Mouse (Mus musculus) limb, embryonic 15.5 days (tissue): ENCODE results near the gene Per1. TPM values are rescaled to one million over a fixed set of nuclear protein-coding genes. Genes with fewer than 3 reads are reported as not detected.
A peak's percentile ranks its signal among the peaks of the same experiment; 100 is the strongest.
"Not testable (repeated sequence)": the region's sequence is repeated elsewhere in the genome, so short reads cannot be mapped to it uniquely, and the experiment has no call there.

Source experiments
- ATAC-seq: fragments of 200-750 bp; cut with Nextera tagmentation; 2 replicates; pipeline ENCODE4 v1.8.0; 2017; ENCODE audit warnings: low read depth, moderate TSS enrichment; ENCODE audit not compliant: insufficient number of reproducible peaks, low FRiP score, low TSS enrichment
- H3K27ac ChIP-seq: fragments of 300-500 bp; sonication (generic); 2 replicates; pipeline ENCODE4 v1.5.1; 2015; ENCODE audit warnings: moderate library complexity, mild to moderate bottlenecking, inconsistent platforms
- H3K27me3 ChIP-seq: fragments of 300-500 bp; sonication (generic); 2 replicates; pipeline ENCODE4 v1.6.1; 2015; ENCODE audit warnings: inconsistent platforms
- H3K36me3 ChIP-seq: fragments of 300-500 bp; sonication (generic); 2 replicates; pipeline ENCODE4 v1.6.1; 2015; ENCODE audit warnings: inconsistent platforms
- H3K4me1 ChIP-seq: fragments of 300-500 bp; sonication (generic); 2 replicates; pipeline ENCODE4 v1.6.1; 2015; ENCODE audit warnings: inconsistent platforms
- H3K4me2 ChIP-seq: fragments of 300-500 bp; sonication (generic); 2 replicates; pipeline ENCODE4 v1.6.1; 2015; ENCODE audit warnings: mild to moderate bottlenecking, inconsistent platforms
- H3K4me3 ChIP-seq: fragments of 300-500 bp; sonication (generic); 2 replicates; pipeline ENCODE4 v1.5.1; 2015; ENCODE audit warnings: mild to moderate bottlenecking, inconsistent platforms
- H3K9ac ChIP-seq: fragments of 300-500 bp; sonication (generic); 2 replicates; pipeline ENCODE4 v1.6.1; 2015; ENCODE audit warnings: inconsistent platforms
- H3K9me3 ChIP-seq: fragments of 300-500 bp; sonication (generic); 2 replicates; pipeline ENCODE4 v1.6.1; 2016; ENCODE audit warnings: inconsistent platforms
- WGBS: fragments of 180-500 bp; shearing (Covaris S2); methylation state at CpG from one replicate; pipeline ENCODE4 v1.1.7; 2015; 5-methylcytosine and 5-hydroxymethylcytosine counted together
- polyA plus RNA-seq: library from polyadenylated mRNA; unstranded; fragments of >200 nt; fragmentation: Nextera tagmentation; extraction: Ambion mirVana; gene quantifications from 2 replicates; pipeline ENCODE4 v1.2.1, GENCODE M21; 2015

Gene Per1
- polyA plus RNA-seq, 1 experiment from 2014 or later, result 24.3 TPM

GRCm38 (mm10) chr11:69088103-69088855, 6.7 kb upstream of the Per1 start, which contains the start of gene Vamp2:
Vamp2 (plus strand) TSS chr11:69088490.
- 1% methylated on average over 60 of the region's 67 CpGs for WGBS
- Histone ChIP-seq H3K36me3 (peaks cover 28% of the 10 kb centered on the region), H3K4me2 (peak within 1 kb of the TSS; percentile 84), H3K9me3 (no peaks in the 10 kb centered on the region), H3K27me3 (no peaks in the 10 kb centered on the region), H3K4me3 (peak within 1 kb of the TSS; percentile 72), H3K9ac (peak within 1 kb of the TSS; percentile 95), H3K4me1 (peaks cover 40% of the 10 kb centered on the region), H3K27ac (peak within 1 kb of the TSS; percentile 91)
- ATAC-seq, result peak; percentile 79

GRCm38 (mm10) chr11:69088856-69089615, 6.0 kb upstream of the Per1 start:
- H3K36me3 ChIP-seq, result peaks cover 28% of the 10 kb centered on the region
- ATAC-seq, result no peak
- H3K4me3 ChIP-seq, result peak overlapping the region; percentile 72
- whole genome bisulfite sequencing, result 10% methylated on average over 25 of the region's 25 CpGs
- peak overlapping the region; percentile 95 for H3K9ac ChIP-seq
- H3K9me3 ChIP-seq, result no peaks in the 10 kb centered on the region
- peaks cover 42% of the 10 kb centered on the region for H3K4me1 ChIP-seq
- no peaks in the 10 kb centered on the region for H3K27me3 ChIP-seq
- peak overlapping the region; percentile 91 for H3K27ac ChIP-seq
- peak overlapping the region; percentile 84 for H3K4me2 ChIP-seq

DNA sequence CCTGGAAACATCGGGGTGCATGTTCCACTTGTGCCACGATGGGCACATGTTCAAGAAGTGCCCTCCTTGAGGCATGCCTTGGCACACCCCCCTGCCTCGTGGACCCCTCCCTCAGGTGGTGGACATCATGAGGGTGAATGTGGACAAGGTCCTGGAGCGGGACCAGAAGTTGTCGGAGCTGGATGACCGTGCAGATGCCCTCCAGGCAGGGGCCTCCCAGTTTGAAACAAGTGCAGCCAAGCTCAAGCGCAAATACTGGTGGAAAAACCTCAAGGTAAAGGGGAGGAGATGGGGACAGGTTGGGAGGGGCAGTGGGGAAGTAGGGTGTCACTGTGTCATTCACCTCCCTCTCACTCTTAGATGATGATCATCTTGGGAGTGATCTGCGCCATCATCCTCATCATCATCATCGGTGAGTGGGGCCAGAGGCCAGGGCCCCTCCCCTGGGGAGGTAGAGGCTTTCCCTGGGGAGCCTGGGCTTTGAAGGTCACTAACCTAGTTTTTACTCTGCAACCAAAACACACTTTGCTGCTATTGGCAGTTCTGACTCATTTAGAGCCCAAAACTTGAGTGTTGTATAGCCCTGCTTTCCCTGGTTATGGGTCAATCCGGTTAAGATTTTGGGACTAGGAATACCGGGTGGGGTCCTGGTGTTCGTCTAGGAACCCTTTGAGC, 5.3 kb upstream of the Per1 start:
- no peaks in the 10 kb centered on the region for H3K9me3 ChIP-seq
- H3K27ac ChIP-seq, result peak overlapping the region; percentile 30
- H3K36me3 ChIP-seq, result peaks cover 28% of the 10 kb centered on the region
- no peak for ATAC-seq
- peaks cover 48% of the 10 kb centered on the region for H3K4me1 ChIP-seq
- WGBS, result 82% methylated on average over 12 of the region's 12 CpGs
- H3K4me3 ChIP-seq, result peak overlapping the region; percentile 72
- peak overlapping the region; percentile 95 for H3K9ac ChIP-seq
- no peaks in the 10 kb centered on the region for H3K27me3 ChIP-seq
- H3K4me2 ChIP-seq, result peak overlapping the region; percentile 84

DNA sequence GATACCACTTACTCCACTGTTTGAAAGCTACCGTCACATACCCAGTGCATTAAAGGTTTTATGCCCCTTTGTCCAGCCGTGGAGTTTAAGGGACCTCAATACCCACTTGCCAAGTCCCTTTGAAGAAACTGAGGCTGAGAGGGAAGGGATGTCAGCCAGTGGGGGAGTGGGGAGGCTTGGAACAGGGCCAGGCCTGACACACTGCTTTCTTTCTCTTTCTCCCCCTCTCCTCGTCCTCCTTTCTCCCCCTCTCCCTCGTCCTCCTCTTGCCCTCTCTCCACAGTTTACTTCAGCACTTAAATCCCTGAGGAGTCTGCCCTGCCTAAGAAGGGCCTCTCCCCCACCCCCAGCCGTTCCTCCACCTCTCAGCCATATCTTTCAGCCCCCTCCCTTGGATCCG, 4.7 kb upstream of the Per1 start:
- Histone ChIP-seq H3K9me3 (no peaks in the 10 kb centered on the region), H3K27me3 (no peaks in the 10 kb centered on the region), H3K36me3 (peaks cover 28% of the 10 kb centered on the region), H3K9ac (no peak overlapping the region), H3K4me3 (peak overlapping the region; percentile 72; the same call in 1 of the 2 replicates), H3K4me1 (peaks cover 48% of the 10 kb centered on the region), H3K4me2 (peak overlapping the region; percentile 84; the same call in 1 of the 2 replicates), H3K27ac (0 out of 2 replicates have a peak overlapping the region, but pooled peaks have one; percentile 27)
- WGBS, result 54% methylated on average over 6 of the region's 6 CpGs
- no peak for ATAC-seq

DNA sequence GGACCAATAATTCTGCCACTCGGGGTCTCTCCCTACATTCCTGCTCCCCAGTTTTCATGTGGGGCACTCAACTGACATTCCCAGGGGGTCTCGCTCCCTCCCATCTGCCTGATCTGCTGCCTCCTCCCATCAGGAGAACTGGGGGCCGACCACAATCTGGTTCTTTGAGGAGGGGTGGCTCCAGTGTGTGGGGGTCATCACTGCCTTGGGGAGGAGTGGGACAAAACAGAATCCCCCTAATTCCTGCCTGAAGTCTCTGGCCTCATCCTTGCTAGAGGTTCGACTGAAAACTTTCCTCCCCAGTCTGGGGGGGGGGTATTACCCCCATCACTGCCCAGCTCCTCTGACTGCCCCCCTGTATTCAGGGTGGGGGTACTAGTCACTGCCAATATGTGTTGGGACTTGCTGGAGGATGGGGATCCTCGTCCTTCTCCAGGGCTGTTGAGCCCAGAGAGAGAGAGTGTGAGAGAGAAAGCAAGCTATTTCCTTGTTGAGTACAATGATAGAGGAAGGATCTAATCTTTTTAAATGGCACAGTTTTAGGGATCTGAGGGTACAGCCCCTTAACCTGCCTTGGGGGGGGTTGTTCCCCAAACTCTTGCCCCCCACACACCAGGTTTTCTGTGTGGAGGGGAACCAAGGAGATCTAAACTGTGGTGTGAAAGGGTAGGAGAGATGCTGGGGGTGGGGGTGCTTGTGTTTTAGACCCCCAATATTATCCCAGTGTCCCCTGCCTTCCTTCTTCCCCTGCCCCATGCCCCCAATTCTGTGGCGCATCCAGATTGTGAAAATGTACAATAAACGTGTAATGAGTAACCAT, 3.2 kb upstream of the Per1 start:
- 62% methylated on average over 7 of the region's 7 CpGs for WGBS
- Histone ChIP-seq H3K4me2 (no peak overlapping the region), H3K4me1 (peaks cover 54% of the 10 kb centered on the region), H3K9me3 (no peaks in the 10 kb centered on the region), H3K4me3 (no peak overlapping the region), H3K36me3 (peaks cover 28% of the 10 kb centered on the region), H3K27me3 (no peaks in the 10 kb centered on the region), H3K27ac (peak overlapping the region; percentile 29; the same call in 1 of the 2 replicates), H3K9ac (no peak overlapping the region)
- ATAC-seq, result no peak

- H3K4me2 ChIP-seq, result no peak overlapping the region
- WGBS, result 4% methylated on average over 3 of the region's 3 CpGs
Measured at GRCm38 (mm10) chr11:69092386-69092751, 2.6 kb upstream of the Per1 start.

GRCm38 (mm10) chr11:69092871-69093270, 2.1 kb upstream of the Per1 start:
- H3K4me2 ChIP-seq, result no peak overlapping the region
- no peak overlapping the region for H3K27ac ChIP-seq
- 87% methylated on average over 4 of the region's 4 CpGs for WGBS
- H3K27me3 ChIP-seq, result no peaks in the 10 kb centered on the region
- H3K9me3 ChIP-seq, result no peaks in the 10 kb centered on the region
- no peak for ATAC-seq
- no peak overlapping the region for H3K9ac ChIP-seq
- no peak overlapping the region for H3K4me3 ChIP-seq
- peaks cover 53% of the 10 kb centered on the region for H3K4me1 ChIP-seq
- H3K36me3 ChIP-seq, result peaks cover 28% of the 10 kb centered on the region

More at GRCm38 (mm10) chr11:69092386-69092751, 2.6 kb upstream of the Per1 start:
- peaks cover 28% of the 10 kb centered on the region for H3K36me3 ChIP-seq
- ATAC-seq, result no peak
- H3K4me3 ChIP-seq, result no peak overlapping the region
- H3K9me3 ChIP-seq, result no peaks in the 10 kb centered on the region
- H3K27ac ChIP-seq, result no peak overlapping the region
- H3K4me1 ChIP-seq, result peaks cover 53% of the 10 kb centered on the region
- no peaks in the 10 kb centered on the region for H3K27me3 ChIP-seq
- H3K9ac ChIP-seq, result no peak overlapping the region

- 89% methylated on average over 7 of the region's 7 CpGs for WGBS
Measured at GRCm38 (mm10) chr11:69093856-69094255, 1.2 kb upstream of the Per1 start.

GRCm38 (mm10) chr11:69095511-69096231, 654 bp downstream of the Per1 start:
- peak overlapping the region; percentile 90 for H3K4me2 ChIP-seq
- peaks cover 22% of the 10 kb centered on the region for H3K36me3 ChIP-seq
- ATAC-seq, result no peak
- H3K4me1 ChIP-seq, result peaks cover 60% of the 10 kb centered on the region
- peak overlapping the region; percentile 64 for H3K4me3 ChIP-seq
- WGBS, result 1% methylated on average over 27 of the region's 27 CpGs
- no peaks in the 10 kb centered on the region for H3K27me3 ChIP-seq
- no peaks in the 10 kb centered on the region for H3K9me3 ChIP-seq
- H3K27ac ChIP-seq, result peak overlapping the region; percentile 96
- H3K9ac ChIP-seq, result peak overlapping the region; percentile 61

More at GRCm38 (mm10) chr11:69093856-69094255, 1.2 kb upstream of the Per1 start:
- not testable (repeated sequence) for ATAC-seq, H3K4me3 ChIP-seq, H3K9me3 ChIP-seq, H3K9ac ChIP-seq, H3K27me3 ChIP-seq, H3K4me2 ChIP-seq
- Histone ChIP-seq H3K36me3 (peaks cover 28% of the 10 kb centered on the region), H3K4me1 (peaks cover 60% of the 10 kb centered on the region), H3K27ac (peak overlapping the region; percentile 92)

DNA sequence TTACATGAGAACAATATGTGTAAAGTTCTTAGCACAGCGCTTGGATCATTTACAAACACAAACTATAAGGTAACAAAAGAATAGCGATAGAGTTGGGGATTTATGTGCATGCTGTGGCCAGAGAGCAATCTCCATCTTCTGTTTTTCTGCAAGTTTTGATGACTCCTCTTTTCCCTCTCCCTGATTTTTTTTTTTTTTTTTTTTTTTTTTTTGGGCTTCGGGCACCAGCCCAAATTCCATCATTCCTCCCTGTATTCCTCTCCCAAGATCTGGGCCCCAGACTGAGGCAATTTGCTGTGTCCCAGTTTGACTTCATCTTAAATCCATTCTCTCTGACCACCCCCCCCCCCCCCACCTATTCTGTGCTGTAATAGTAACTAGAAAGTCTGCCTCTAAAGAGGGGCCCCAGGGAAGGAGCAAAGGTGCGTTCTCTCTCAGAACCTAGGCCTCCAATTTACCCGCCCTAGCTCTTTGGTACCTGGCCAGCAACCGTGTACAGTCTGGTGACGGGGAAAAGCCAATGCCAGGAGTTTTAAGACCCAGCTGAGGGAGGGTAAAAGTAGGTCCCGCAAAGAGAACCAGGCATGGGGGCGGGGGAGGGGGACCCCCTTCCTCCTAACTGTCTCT, 1.5 kb downstream of the Per1 start:
- Histone ChIP-seq H3K27ac (peak overlapping the region; percentile 96), H3K4me3 (peak overlapping the region; percentile 64), H3K4me1 (peaks cover 58% of the 10 kb centered on the region), H3K9ac (peak overlapping the region; percentile 61), H3K27me3 (no peaks in the 10 kb centered on the region), H3K4me2 (peak overlapping the region; percentile 90), H3K36me3 (peaks cover 23% of the 10 kb centered on the region), H3K9me3 (no peaks in the 10 kb centered on the region)
- 6% methylated on average over 9 of the region's 9 CpGs for WGBS
- ATAC-seq, result peak; percentile 0; the same call in 1 of the 2 replicates
